Mouse (Mus musculus): ENCODE measurements around the gene Osbpl2.

GRCm38 (mm10) chr2:180158627-180159026, 39.5 kb downstream of the Osbpl2 start:
- TF ChIP-seq MAX (IDR thresholded peaks at IDR 0.05; ENCODE audit: low read length) (no peak), TCF12 (IDR thresholded peaks at IDR 0.05; ENCODE audit: low read depth, low read length) (no peak), POLR2A (IDR thresholded peaks at IDR 0.05; ENCODE audit: low read depth, low read length) (no peak), ETS1 (conservative IDR thresholded peaks at IDR 0.05; ENCODE audit: low read depth, low read length) (no peak), POLR2AphosphoS2 (IDR thresholded peaks at IDR 0.05; ENCODE audit: low read depth, low read length) (no peak), CTCF (conservative IDR thresholded peaks at IDR 0.05 in 1 of 2, IDR thresholded peaks at IDR 0.05 in 1 of 2; ENCODE audit: low read depth in 2 of 2, low read length in 2 of 2) (no peak), EP300 (IDR thresholded peaks at IDR 0.05; ENCODE audit: low read length) (no peak)

Measured in CH12.LX (cell line).